Mouse (Mus musculus) G1E-ER4 (cell line): ENCODE measurements around the gene Slc25a11. TPM values are rescaled to one million over a fixed set of nuclear protein-coding genes. Genes with fewer than 3 reads are reported as not detected.

Experiments
- GATA1 ChIP-seq: IDR thresholded peaks from one replicate; pipeline ENCODE4 v1.8.0; 2012; ENCODE audit warnings: low read length, inconsistent platforms
- polyA plus RNA-seq: library from polyadenylated mRNA; stranded (reverse); fragments of >175 nt; gene quantifications from 2 replicates; pipeline ENCODE4 v1.2.3, GENCODE M21; 2012

Gene Slc25a11
- polyA plus RNA-seq, 1 experiment: 132 TPM

DNA sequence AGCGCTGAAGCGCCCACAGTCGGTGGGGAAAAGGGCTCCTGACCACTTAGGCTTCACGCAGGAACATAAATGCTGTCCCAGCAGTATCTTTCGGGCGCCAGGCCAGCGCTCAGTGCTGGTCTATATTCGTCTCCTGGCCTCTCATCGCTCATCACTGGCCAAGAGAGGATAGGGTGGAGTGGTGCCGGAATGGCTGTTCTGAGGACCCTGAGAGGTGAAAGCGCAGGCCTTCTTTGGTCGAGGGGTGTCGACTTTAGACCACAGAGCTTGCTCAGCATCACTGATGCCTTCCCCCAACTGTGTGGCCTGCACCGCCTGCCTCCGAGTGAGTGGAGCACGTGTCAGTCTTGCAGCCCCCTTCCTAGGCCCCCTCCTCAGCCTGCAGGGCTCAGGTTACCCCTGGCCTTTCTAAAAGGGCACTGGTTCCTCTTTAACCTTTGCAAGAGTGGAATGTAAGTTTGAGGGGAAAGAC is 9.2 kb upstream of the Slc25a11 start:
- no peak for TF ChIP-seq GATA1

DNA sequence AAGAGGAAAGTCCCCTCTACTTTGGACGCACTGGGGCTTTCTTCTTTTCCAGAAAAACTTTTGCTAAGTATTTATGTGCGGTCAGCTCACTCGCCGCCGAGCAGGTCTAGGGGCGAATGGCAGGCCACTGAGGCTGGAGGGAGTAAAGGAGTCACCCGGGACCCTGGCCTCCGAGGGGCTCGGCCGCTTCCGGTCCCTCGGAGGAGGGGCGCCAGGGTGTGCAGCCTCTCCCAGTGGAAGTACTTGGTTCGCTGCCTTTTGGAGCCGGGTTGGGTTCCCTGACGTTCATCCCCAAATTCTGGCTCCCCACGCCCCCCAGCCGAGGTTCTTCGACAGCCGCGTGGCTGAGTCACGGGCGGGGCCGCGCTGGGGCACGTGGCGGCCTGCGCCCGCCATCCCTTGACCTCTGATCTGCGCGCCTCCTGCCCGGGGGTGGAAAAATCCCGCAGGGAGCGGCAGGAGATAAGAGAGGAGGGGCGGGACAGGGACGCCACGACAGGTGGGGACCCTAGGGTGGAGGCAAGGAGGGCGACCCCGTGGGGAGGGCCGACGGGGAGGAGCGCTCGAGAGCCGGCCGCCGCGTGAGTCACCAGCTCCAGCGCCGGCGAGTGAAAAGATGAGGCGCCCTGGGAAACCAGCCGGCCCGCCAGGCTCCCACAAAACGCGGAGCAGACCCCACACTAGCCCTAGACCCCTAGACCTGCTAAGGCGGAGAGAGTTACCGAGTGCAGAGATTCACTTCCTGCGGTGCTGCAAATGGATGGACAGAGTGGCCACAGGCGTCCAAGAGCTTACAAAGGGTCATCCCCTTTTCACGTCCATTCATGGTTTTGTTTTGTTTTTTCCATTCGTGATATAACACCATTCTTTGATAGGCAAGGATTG is 8.5 kb upstream of the Slc25a11 start:
- no peak for TF ChIP-seq GATA1

DNA sequence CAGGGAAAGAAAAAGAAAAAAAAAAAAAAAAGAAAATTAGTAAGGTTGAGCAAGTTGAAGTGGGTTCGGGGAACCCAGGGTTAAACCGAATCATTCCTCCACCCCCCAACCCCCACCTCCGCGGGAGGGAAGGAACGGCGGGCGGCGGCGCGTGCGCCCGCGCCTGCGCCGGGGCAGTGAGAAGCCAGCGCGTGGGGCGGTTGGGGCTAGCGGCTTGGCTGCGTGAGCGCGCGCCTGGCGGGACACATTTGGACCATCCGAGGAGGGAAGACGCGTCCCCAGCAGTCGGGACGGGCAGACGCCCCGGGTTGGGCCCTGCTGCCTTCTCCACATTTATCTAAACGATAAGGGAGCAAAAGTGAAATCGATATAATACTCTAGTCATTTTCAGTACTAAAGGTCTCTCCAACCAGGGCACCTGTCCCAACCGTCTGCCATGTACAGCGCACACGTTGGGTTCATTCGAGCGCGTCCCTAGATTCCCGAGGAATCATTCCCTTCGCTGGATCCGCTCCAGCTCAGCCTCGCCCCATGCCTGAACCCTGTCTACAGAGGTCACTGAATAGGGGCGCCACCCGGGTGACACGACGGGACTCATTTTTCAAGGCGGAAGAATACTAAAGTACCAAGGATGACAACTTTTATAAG is 7.8 kb upstream of the Slc25a11 start:
- no peak for TF ChIP-seq GATA1

DNA sequence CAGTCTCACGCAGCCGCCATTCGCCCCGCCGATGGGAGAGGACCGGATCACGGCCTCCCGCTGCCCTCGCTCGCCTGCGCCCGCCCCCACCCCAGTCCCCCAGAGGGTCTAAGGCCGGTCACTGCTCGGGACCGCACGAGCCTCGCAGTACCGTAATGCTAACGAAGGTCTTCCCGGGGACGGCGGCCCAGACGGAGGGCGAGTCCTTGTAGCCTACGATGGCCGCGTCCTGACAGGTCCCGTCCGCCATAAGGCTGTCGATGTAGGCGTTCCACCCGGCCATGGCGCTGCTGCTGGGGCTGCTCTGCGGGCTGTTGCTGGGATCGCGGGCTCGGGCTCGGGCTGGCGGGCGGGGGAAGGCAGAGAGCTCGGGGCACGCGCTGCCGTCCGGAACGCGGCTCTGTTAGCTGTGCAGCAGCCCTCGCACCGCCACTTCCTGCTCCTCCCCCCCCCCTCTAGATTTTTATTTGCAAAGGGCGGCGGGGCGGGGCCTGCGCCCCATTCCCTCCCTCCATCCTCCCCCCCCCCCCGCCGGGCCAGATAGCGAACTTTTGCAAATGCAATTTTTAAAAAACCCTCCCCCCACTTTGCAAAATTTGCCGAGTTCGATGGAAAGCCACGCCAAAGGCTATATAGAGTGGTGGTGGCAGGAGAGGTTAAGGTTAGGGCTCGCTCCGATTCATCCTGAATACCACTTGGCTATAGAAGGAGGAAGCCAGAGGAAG is 7.1 kb upstream of the Slc25a11 start, which contains the start of gene Pfn1:
Gene Pfn1 (minus strand): TSS at position 447 of the 725 bp plus-strand sequence.
- TF ChIP-seq GATA1: no peak

DNA sequence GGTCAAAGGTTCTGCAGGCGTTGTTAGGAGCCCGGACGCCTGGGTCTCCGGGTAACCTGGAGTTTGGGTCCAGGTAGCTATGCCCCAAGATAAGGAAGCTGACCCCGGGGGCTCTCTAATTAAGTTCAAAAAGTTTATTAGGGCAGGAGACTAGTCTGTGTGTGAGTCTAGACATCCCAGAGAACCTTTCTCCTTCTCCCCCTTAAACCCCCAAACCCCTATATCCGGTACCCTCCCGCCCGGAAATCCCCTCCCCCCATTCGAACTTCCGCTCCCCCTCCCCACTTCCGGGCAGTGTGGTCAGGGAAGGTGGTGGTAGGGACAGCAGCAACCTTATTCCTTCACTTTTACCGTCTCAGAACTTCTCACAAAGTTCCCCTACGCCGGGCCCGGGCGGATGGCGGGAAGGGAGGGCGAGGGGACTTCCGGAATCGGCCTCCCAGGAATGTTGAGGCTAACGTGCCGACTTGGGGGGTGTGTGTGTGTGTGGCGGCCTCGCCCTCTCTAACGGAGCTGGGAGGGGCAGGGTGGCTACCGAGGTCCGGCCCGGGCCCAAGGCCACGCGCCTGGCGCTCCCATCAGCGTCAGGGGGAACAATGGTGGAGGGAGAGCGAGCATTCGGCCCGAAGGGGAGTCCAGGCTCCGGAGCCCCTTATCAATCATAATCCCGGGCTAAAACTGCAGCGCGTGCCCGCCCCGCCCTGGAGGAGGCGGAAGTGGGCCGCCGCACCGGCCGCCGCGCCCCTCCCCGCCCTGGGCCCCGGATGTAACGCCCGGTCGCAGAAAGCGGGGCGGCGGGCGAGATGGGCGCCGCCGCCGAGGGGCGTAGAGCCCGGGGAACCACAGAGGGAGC is 6.3 kb upstream of the Slc25a11 start:
- TF ChIP-seq GATA1: no peak

GRCm38 (mm10) chr11:70652884-70653344 is 5.6 kb upstream of the Slc25a11 start:
- TF ChIP-seq GATA1: no peak

- no peak for TF ChIP-seq GATA1
Observed at GRCm38 (mm10) chr11:70652029-70652883, 5.0 kb upstream of the Slc25a11 start.

DNA sequence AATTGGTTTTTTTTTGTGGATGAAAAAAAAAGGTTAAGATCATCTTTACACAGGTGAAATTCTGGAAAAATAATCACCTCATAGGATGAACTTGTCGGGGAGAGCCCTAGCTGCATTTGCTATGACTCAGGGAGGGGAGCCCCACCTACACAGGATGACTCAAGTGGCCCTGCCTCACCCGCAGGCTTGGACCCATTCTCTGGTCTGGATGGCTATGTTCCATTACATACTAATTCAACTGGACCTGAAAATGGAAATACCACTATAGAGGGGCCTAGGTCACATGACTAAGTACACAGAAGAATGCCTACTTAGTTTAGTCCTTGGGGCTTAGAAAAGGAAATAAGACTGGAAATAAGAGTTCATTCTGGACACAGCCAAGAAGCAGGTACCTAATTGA is 4.1 kb upstream of the Slc25a11 start:
- no peak for TF ChIP-seq GATA1

DNA sequence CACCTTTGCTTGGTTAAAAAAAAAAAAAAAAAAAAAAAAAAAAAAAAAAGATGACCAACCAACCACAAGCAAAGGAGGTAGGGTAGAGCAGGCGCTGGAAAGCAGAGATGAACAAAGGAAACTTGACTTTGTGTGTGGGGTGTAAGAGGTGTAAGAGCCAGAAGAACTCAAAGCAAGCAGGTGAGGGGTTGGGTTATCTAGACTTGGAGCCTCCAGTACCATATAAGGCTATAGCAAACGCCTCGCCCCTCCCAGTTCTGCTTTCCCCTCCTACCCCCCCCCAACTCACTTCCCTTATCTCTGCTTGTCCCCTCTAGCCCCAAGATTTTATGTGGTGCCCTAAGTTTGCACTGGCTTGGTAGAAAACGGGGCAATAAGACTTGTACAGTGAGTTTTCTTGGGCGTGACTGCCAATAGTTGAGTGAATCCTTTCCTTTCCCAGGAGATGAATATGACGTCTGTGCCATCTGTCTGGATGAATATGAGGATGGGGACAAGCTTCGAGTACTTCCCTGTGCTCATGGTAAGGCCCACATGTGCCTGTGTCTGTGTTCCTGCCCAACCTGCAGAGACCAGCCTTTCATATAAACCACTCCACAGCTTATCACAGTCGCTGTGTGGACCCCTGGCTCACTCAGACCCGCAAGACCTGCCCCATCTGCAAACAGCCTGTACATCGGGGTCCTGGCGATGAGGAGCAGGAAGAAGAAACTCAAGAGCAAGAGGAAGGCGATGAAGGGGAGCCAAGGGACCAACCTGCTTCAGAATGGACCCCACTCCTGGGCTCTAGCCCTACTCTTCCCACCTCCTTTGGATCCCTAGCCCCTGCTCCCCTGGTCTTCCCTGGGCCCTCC is 3.3 kb upstream of the Slc25a11 start:
- TF ChIP-seq GATA1: no peak

GRCm38 (mm10) chr11:70649185-70649734 is 2.0 kb upstream of the Slc25a11 start:
- TF ChIP-seq GATA1: no peak

GRCm38 (mm10) chr11:70648512-70648911 is 1.2 kb upstream of the Slc25a11 start:
- peak; percentile 81 for TF ChIP-seq GATA1

DNA sequence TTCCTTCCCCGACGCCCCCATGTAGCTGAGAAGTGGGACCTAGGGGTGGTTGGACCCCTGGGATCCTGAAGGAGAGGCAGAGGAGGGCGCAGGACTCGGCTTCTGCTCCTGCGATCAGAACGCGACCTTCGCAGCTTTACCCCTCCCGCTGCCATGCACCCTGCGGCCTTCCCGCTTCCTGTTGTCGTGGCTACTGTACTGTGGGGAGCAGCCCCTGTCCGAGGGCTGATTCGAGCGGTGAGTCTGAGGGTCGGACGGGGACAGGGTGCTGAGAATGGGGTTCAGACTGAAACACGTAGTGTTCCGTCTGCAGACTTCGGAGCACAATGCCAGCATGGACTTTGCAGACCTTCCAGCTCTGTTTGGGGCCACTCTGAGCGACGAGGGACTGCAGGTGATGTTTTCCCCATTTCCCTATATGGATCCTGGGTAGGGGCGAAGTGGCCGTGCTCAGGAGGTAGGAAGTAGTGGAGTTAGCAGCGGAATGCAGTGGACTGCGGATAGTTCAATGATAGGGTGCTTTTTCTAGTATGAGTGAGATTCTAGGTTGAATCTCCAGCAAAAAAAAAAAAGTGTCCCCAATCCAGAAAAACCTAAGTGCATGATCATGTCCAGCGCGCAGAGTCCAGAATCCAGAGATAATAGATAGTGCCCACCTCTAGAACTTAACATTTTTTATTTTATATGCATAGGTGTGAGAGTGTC is 589 bp upstream of the Slc25a11 start:
- TF ChIP-seq GATA1: no peak
